Mouse (Mus musculus): ENCODE results near the gene Lacc1. TPM values are rescaled to one million over a fixed set of nuclear protein-coding genes. Genes with fewer than 3 reads are reported as not detected.

Gene Lacc1
- total and polyA plus RNA-seq, 3 experiments: 27.1 to 42.7 (median 39.5) TPM

GRCm38 (mm10) chr14:77081248-77081647, 44.5 kb upstream of the Lacc1 start:
- Histone ChIP-seq H3K4me2 (ENCODE audit: insufficient read depth, low read depth, poor library complexity, severe bottlenecking) (no peak overlapping the region), H3K9me3 (replicated peaks; ENCODE audit: low read length) (no peaks in the 10 kb centered on the region), H3K9ac (ENCODE audit: insufficient read depth, low read depth) (no peak overlapping the region), H3K79me2 (replicated peaks; ENCODE audit: control insufficient read depth, extremely low read depth, insufficient read depth, poor library complexity, severe bottlenecking) (no peaks in the 10 kb centered on the region), H3K4me1 (ENCODE audit: control insufficient read depth in 1 of 2, insufficient read depth in 2 of 2) (peaks cover 0 to 10% of the 10 kb centered on the region in 2 experiments; a peak in 2 of 4 replicates), H3K36me3 (replicated peaks in 1 of 2; ENCODE audit: control insufficient read depth in 1 of 2, insufficient read depth in 1 of 2, low read length in 1 of 2) (peaks cover 0 to 6% of the 10 kb centered on the region in 2 experiments), H3K27me3 (replicated peaks) (no peaks in the 10 kb centered on the region), H3K27ac (ENCODE audit: insufficient read depth, low read depth) (no peak overlapping the region), H3K4me3 (replicated peaks in 1 of 3; ENCODE audit: low read depth in 2 of 3, low read length in 2 of 3, poor library complexity in 1 of 3) (no peak overlapping the region)
- in situ Hi-C loops (cut with MboI; ENCODE audit: low pct_ligation_motif_present, low pct_unique_long_range_greater_than_20kb, low sequenced_read_pairs): no loop called here
- dilution Hi-C loops (cut with MboI; ENCODE audit: extremely low pct_ligation_motif_present, extremely low pct_unique_long_range_greater_than_20kb, low sequenced_read_pairs): no loop called here
- no peak for TF ChIP-seq ZMIZ1 (IDR thresholded peaks at IDR 0.05; ENCODE audit: low read depth, low read length)
- no peak for TF ChIP-seq NELFE (IDR thresholded peaks at IDR 0.05; ENCODE audit: low read depth, low read length)
- TF ChIP-seq TBP (conservative IDR thresholded peaks at IDR 0.05; ENCODE audit: low read depth, low read length): no peak
- no peak for TF ChIP-seq RCOR1 (conservative IDR thresholded peaks at IDR 0.05; ENCODE audit: low read depth, low read length)
- no peak for TF ChIP-seq UBTF (IDR thresholded peaks at IDR 0.05; ENCODE audit: low read depth, low read length)
- TF ChIP-seq ZKSCAN1 (IDR thresholded peaks at IDR 0.05; ENCODE audit: borderline replicate concordance, low read depth, low read length): no peak
- DNase-seq (ENCODE audit: extremely low read depth): peak; percentile 33

GRCm38 (mm10) chr14:77069361-77069760, 32.7 kb upstream of the Lacc1 start:
- Histone ChIP-seq H3K9me3 (replicated peaks; ENCODE audit: low read length) (no peaks in the 10 kb centered on the region), H3K27ac (ENCODE audit: insufficient read depth, low read depth) (no peak overlapping the region), H3K4me1 (ENCODE audit: control insufficient read depth in 1 of 2, insufficient read depth in 2 of 2) (peaks cover 0 to 2% of the 10 kb centered on the region in 2 experiments; a peak in 1 of 4 replicates), H3K27me3 (replicated peaks) (no peaks in the 10 kb centered on the region), H3K4me2 (ENCODE audit: insufficient read depth, low read depth, poor library complexity, severe bottlenecking) (no peak overlapping the region), H3K79me2 (replicated peaks; ENCODE audit: control insufficient read depth, extremely low read depth, insufficient read depth, poor library complexity, severe bottlenecking) (no peaks in the 10 kb centered on the region), H3K4me3 (replicated peaks in 1 of 3; ENCODE audit: low read depth in 2 of 3, low read length in 2 of 3, poor library complexity in 1 of 3) (no peak overlapping the region), H3K9ac (ENCODE audit: insufficient read depth, low read depth) (no peak overlapping the region), H3K36me3 (replicated peaks in 1 of 2; ENCODE audit: control insufficient read depth in 1 of 2, insufficient read depth in 1 of 2, low read length in 1 of 2) (peaks cover 0 to 4% of the 10 kb centered on the region in 2 experiments)
- in situ Hi-C loops (cut with MboI; ENCODE audit: low pct_ligation_motif_present, low pct_unique_long_range_greater_than_20kb, low sequenced_read_pairs) (no loop called here), dilution Hi-C loops (cut with MboI; ENCODE audit: extremely low pct_ligation_motif_present, extremely low pct_unique_long_range_greater_than_20kb, low sequenced_read_pairs) (no loop called here)
- TF ChIP-seq POLR2A (IDR thresholded peaks at IDR 0.05; ENCODE audit: low read depth, low read length): no peak
- no peak for TF ChIP-seq USF1 (IDR thresholded peaks at IDR 0.05; ENCODE audit: low read depth, low read length)
- TF ChIP-seq PAX5 (IDR thresholded peaks at IDR 0.05; ENCODE audit: low read length): no peak
- no peak for TF ChIP-seq RCOR1 (conservative IDR thresholded peaks at IDR 0.05; ENCODE audit: low read depth, low read length)
- TF ChIP-seq SMC3 (IDR thresholded peaks at IDR 0.05; ENCODE audit: low read depth, low read length): no peak
- no peak for TF ChIP-seq MAX (IDR thresholded peaks at IDR 0.05; ENCODE audit: low read length)
- no peak for TF ChIP-seq IRF4 (IDR thresholded peaks at IDR 0.05; ENCODE audit: low read depth, low read length)
- no peak for TF ChIP-seq MAFK (IDR thresholded peaks at IDR 0.05; ENCODE audit: insufficient replicate concordance, low read length)
- no peak for DNase-seq (ENCODE audit: extremely low read depth)

GRCm38 (mm10) chr14:77053288-77053687, 16.6 kb upstream of the Lacc1 start:
- dilution Hi-C loops (cut with MboI; ENCODE audit: extremely low pct_ligation_motif_present, extremely low pct_unique_long_range_greater_than_20kb, low sequenced_read_pairs): no loop called here
- no peak for TF ChIP-seq NRF1 (IDR thresholded peaks at IDR 0.05; ENCODE audit: low read depth, low read length)
- TF ChIP-seq ZC3H11A (IDR thresholded peaks at IDR 0.05; ENCODE audit: low read depth, low read length): no peak
- peak; percentile 26 for TF ChIP-seq RAD21 (IDR thresholded peaks at IDR 0.05; ENCODE audit: low read depth, low read length)

More at GRCm38 (mm10) chr14:77053288-77053687, 16.6 kb upstream of the Lacc1 start:
- Histone ChIP-seq H3K9ac (ENCODE audit: insufficient read depth, low read depth) (no peak overlapping the region), H3K4me1 (ENCODE audit: control insufficient read depth in 1 of 2, insufficient read depth in 2 of 2) (no peaks in the 10 kb centered on the region), H3K79me2 (replicated peaks; ENCODE audit: control insufficient read depth, extremely low read depth, insufficient read depth, poor library complexity, severe bottlenecking) (no peaks in the 10 kb centered on the region), H3K9me3 (replicated peaks; ENCODE audit: low read length) (peaks cover 6% of the 10 kb centered on the region), H3K4me2 (ENCODE audit: insufficient read depth, low read depth, poor library complexity, severe bottlenecking) (no peak overlapping the region), H3K4me3 (replicated peaks in 1 of 3; ENCODE audit: low read depth in 2 of 3, low read length in 2 of 3, poor library complexity in 1 of 3) (no peak overlapping the region), H3K27ac (ENCODE audit: insufficient read depth, low read depth) (no peak overlapping the region), H3K27me3 (replicated peaks) (no peaks in the 10 kb centered on the region), H3K36me3 (replicated peaks in 1 of 2; ENCODE audit: control insufficient read depth in 1 of 2, insufficient read depth in 1 of 2, low read length in 1 of 2) (peaks cover 0 to 6% of the 10 kb centered on the region in 2 experiments)
- in situ Hi-C loops (cut with MboI; ENCODE audit: low pct_ligation_motif_present, low pct_unique_long_range_greater_than_20kb, low sequenced_read_pairs): no loop called here
- no peak for DNase-seq (ENCODE audit: extremely low read depth)

Data from CH12.LX (cell line).